Mouse (Mus musculus) stomach, postnatal 0 days (tissue): ENCODE data around the gene Smg6.

Experiments
- CTCF ChIP-seq: IDR thresholded peaks from 2 replicates; pipeline ENCODE4 v1.5.1; 2016; ENCODE audit warnings: antibody characterized with exemption, low read depth, mild to moderate bottlenecking, moderate library complexity
- EP300 ChIP-seq: optimal IDR thresholded peaks from 2 replicates; pipeline ENCODE3; 2016; ENCODE audit warnings: antibody characterized with exemption

DNA sequence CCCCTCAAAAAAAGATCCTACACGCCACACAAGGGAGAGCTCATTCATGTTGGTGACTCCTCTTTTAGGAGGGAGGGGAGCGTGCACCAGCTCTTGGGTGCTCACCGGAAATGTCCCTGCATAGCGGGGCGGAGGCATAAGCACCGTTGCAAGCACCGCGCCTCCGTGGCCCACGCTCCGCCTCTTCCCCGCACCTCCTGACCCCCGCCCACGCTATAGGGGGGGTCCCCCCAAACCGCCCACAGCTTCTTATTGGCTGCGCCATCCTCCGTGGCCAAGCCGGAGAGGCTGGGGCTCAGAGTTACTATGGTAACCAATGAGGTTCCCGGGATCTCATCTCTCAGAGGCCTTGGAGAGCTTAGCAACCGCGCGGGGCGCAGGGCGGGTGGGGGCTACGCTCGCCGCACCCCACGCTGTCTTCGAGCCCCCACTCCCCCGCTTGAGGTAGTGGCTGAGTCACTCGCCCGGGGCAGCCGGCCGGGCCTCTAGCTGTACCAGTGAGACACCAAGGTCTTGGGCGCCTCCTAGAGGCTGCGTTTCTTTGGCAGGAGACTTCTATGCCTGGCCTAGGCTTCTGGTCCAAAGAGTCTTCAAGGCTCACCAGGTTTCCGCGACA lies 244.6 kb downstream of the Smg6 start:
- TF ChIP-seq CTCF (peak; percentile 87), EP300 (no peak)
